20 mouse cellular contexts compared by ENCODE assay signal in genomic region chr11:50258310-50258709, GRCm38 (mm10). TPM values are rescaled to one million over a fixed set of nuclear protein-coding genes. Genes with fewer than 3 reads are reported as not detected.
DNase-seq lines count a peak whose midpoint lies in the region; ATAC-seq and TF ChIP-seq lines count a peak whose summit lies in the region.
"Had no signal": no experiment of that assay in that cellular context is flagged by ENCODE, and none has a peak within 500 bp of the region (broad histone marks: within the 10 kb centered on the region; RNA-seq: fewer than 3 reads in every experiment).

No protein-coding gene starts in this region.

- 86% methylated on average over 7 of the region's 7 CpGs for WGBS in midbrain, embryonic 13.5 days
- 77% methylated on average over 7 of the region's 7 CpGs for WGBS in midbrain, postnatal 0 days

- H3K27ac ChIP-seq in midbrain, embryonic 13.5 days = no peak overlapping the region
- no peak overlapping the region for H3K27ac ChIP-seq in midbrain, postnatal 0 days (ENCODE audit: low read depth, low read length)
- H3K27ac ChIP-seq: embryonic facial prominence, embryonic 15.5 days; gastrocnemius, adult 2 months; heart, embryonic 15.5 days; hindbrain, embryonic 10.5 days; liver, embryonic 12.5 days; neural tube, embryonic 13.5 days had no signal

- H3K36me3 ChIP-seq in midbrain, embryonic 13.5 days = peaks cover 75% of the 10 kb centered on the region
- peaks cover 56% of the 10 kb centered on the region for H3K36me3 ChIP-seq in midbrain, postnatal 0 days (ENCODE audit: insufficient read depth, low read length)

- H3K9me3 ChIP-seq in midbrain, embryonic 13.5 days = no peaks in the 10 kb centered on the region
- H3K9me3 ChIP-seq in midbrain, postnatal 0 days (ENCODE audit: low read length) = no peaks in the 10 kb centered on the region
- H3K9me3 ChIP-seq: embryonic facial prominence, embryonic 15.5 days; heart, embryonic 15.5 days; hindbrain, embryonic 10.5 days; liver, embryonic 12.5 days; neural tube, embryonic 13.5 days had no signal

- H3K27me3 ChIP-seq in midbrain, embryonic 13.5 days = no peaks in the 10 kb centered on the region
- no peaks in the 10 kb centered on the region for H3K27me3 ChIP-seq in midbrain, postnatal 0 days (ENCODE audit: insufficient read depth, low read length)
- H3K27me3 ChIP-seq: embryonic facial prominence, embryonic 15.5 days; heart, embryonic 15.5 days; liver, embryonic 12.5 days; neural tube, embryonic 13.5 days had no signal

- DNase-seq in heart, adult 11 months = peak; percentile 91
- DNase-seq in heart, adult 18-20 months = no peak
- no peak for DNase-seq in midbrain, postnatal 0 days (ENCODE audit: low spot score)
- peak; percentile 78 for DNase-seq in brain, adult 2 months (ENCODE audit: low read depth, low spot score)
- DNase-seq in telencephalon, adult 2 months (ENCODE audit: low read depth, low spot score) = peak; percentile 53
- DNase-seq: cerebellum, adult 2 months; cerebellum, postnatal 36 days; forebrain, postnatal 0 days; gastrocnemius, adult 2 months; kidney, adult 11 months; lung, embryonic 14.5 days; lung, postnatal 36 days; thymus, postnatal 25 days had no signal

- TF ChIP-seq CTCF in midbrain, postnatal 0 days (IDR thresholded peaks at IDR 0.05) = no peak

- H3K4me2 ChIP-seq in midbrain, embryonic 13.5 days (replicated peaks) = no peak overlapping the region
- no peak overlapping the region for H3K4me2 ChIP-seq in midbrain, postnatal 0 days (ENCODE audit: low read depth, low read length, poor library complexity, severe bottlenecking)
- H3K4me2 ChIP-seq: embryonic facial prominence, embryonic 15.5 days; heart, embryonic 15.5 days; liver, embryonic 12.5 days; lung, embryonic 14.5 days; neural tube, embryonic 13.5 days had no signal

- no peak overlapping the region for H3K9ac ChIP-seq in midbrain, embryonic 13.5 days (replicated peaks)
- no peak overlapping the region for H3K9ac ChIP-seq in midbrain, postnatal 0 days (replicated peaks; ENCODE audit: low read length, poor library complexity, severe bottlenecking)
- H3K9ac ChIP-seq: embryonic facial prominence, embryonic 15.5 days; forebrain, postnatal 0 days; heart, embryonic 15.5 days; liver, embryonic 12.5 days; lung, embryonic 14.5 days; neural tube, embryonic 13.5 days had no signal

- 0 out of 2 replicates have a peak, but pooled peaks have one; percentile 27 for ATAC-seq in midbrain, embryonic 13.5 days
- no peak for ATAC-seq in midbrain, postnatal 0 days (ENCODE audit: low FRiP score)
- no peak for ATAC-seq in granulocyte monocyte progenitor cell, adult 5-6 weeks (replicated peaks; ENCODE audit: poor library complexity, severe bottlenecking)
- ATAC-seq: forebrain, postnatal 0 days; liver, embryonic 12.5 days had no signal

- H3K4me1 ChIP-seq in midbrain, embryonic 13.5 days (replicated peaks) = no peaks in the 10 kb centered on the region
- H3K4me1 ChIP-seq in midbrain, postnatal 0 days (ENCODE audit: insufficient read depth, low read length) = no peaks in the 10 kb centered on the region
- H3K4me1 ChIP-seq: neural tube, embryonic 13.5 days had no signal

- no peak overlapping the region for H3K4me3 ChIP-seq in midbrain, embryonic 13.5 days (replicated peaks)
- no peak overlapping the region for H3K4me3 ChIP-seq in midbrain, postnatal 0 days (ENCODE audit: low read depth, low read length)
- H3K4me3 ChIP-seq: embryonic facial prominence, embryonic 15.5 days; gastrocnemius, adult 2 months; heart, embryonic 15.5 days; hindbrain, embryonic 10.5 days; liver, embryonic 12.5 days; neural tube, embryonic 13.5 days had no signal

RNA-seq across cellular contexts. Expression of gene Ltc4s, which starts 19.9 kb away (rescaled TPM):
- 10 to 100 TPM in 1 of 2 experiments, 1 to 10 TPM in 1; 5.9 to 10.2 TPM for total RNA-seq in heart, adult 18-20 months (2021)
- 0.89 and 1.2 TPM in 2 replicates for polyA plus RNA-seq in midbrain, embryonic 13.5 days (2015; fragmentation: Nextera tagmentation; extraction: Ambion mirVana)
- 3.5 and 21.3 TPM in 2 replicates for total RNA-seq in midbrain, postnatal 0 days (2014; rRNA removed)
- 5.3 and 6.0 TPM in 2 replicates for polyA plus RNA-seq in midbrain, postnatal 0 days (2015; fragmentation: Nextera tagmentation; extraction: Ambion mirVana)
- total RNA-seq in granulocyte monocyte progenitor cell, adult 5-6 weeks (2014; fragmentation: Nextera tagmentation) = 1.6 TPM in 1 of 2 replicates, not detected in the other
- total RNA-seq in granulocyte monocyte progenitor cell, adult 5-6 weeks (2017) = not detected in 2 replicates

RNA-seq across cellular contexts. Expression of gene Maml1, which starts 33.8 kb away (rescaled TPM):
- total RNA-seq in heart, adult 18-20 months (2021) = 1 to 10 TPM; 8.8 to 9.6 TPM
- 4.6 and 4.7 TPM in 2 replicates for polyA plus RNA-seq in midbrain, embryonic 13.5 days (2015; fragmentation: Nextera tagmentation; extraction: Ambion mirVana)
- total RNA-seq in midbrain, postnatal 0 days (2014; rRNA removed) = 12.5 and 12.8 TPM in 2 replicates
- 1.5 and 1.6 TPM in 2 replicates for polyA plus RNA-seq in midbrain, postnatal 0 days (2015; fragmentation: Nextera tagmentation; extraction: Ambion mirVana)
- total RNA-seq in granulocyte monocyte progenitor cell, adult 5-6 weeks (2014; fragmentation: Nextera tagmentation) = 11.7 and 13.4 TPM in 2 replicates
- 3.9 and 4.6 TPM in 2 replicates for total RNA-seq in granulocyte monocyte progenitor cell, adult 5-6 weeks (2017)

RNA-seq across cellular contexts. Expression of gene Mgat4b, which starts 47.6 kb away (rescaled TPM):
- total RNA-seq in heart, adult 18-20 months (2021) = 10 to 100 TPM; 70.3 to 79.9 TPM
- 18.0 and 30.1 TPM in 2 replicates for polyA plus RNA-seq in midbrain, embryonic 13.5 days (2015; fragmentation: Nextera tagmentation; extraction: Ambion mirVana)
- total RNA-seq in midbrain, postnatal 0 days (2014; rRNA removed) = 115 and 152 TPM in 2 replicates
- 77.3 and 77.9 TPM in 2 replicates for polyA plus RNA-seq in midbrain, postnatal 0 days (2015; fragmentation: Nextera tagmentation; extraction: Ambion mirVana)
- total RNA-seq in granulocyte monocyte progenitor cell, adult 5-6 weeks (2014; fragmentation: Nextera tagmentation) = 22.7 and 23.9 TPM in 2 replicates
- total RNA-seq in granulocyte monocyte progenitor cell, adult 5-6 weeks (2017) = 11.5 and 14.6 TPM in 2 replicates

RNA-seq across cellular contexts. Expression of gene Sqstm1, which starts 47.7 kb away (rescaled TPM):
- total RNA-seq in heart, adult 18-20 months (2021) = 100 to 1,000 TPM; 367 to 455 TPM
- polyA plus RNA-seq in midbrain, embryonic 13.5 days (2015; fragmentation: Nextera tagmentation; extraction: Ambion mirVana) = 271 and 280 TPM in 2 replicates
- total RNA-seq in midbrain, postnatal 0 days (2014; rRNA removed) = 314 and 335 TPM in 2 replicates
- polyA plus RNA-seq in midbrain, postnatal 0 days (2015; fragmentation: Nextera tagmentation; extraction: Ambion mirVana) = 455 and 484 TPM in 2 replicates
- total RNA-seq in granulocyte monocyte progenitor cell, adult 5-6 weeks (2014; fragmentation: Nextera tagmentation) = 89.7 and 92.6 TPM in 2 replicates
- total RNA-seq in granulocyte monocyte progenitor cell, adult 5-6 weeks (2017) = 131 and 165 TPM in 2 replicates

Comparison
In these comparisons a context has a peak if more than half of its experiments do, and no peak if none do; other contexts are left out.
1. DNase-seq: peak in heart, adult 11 months (single experiment), brain, adult 2 months (single experiment) and telencephalon, adult 2 months (single experiment); none in heart, adult 18-20 months (0 of 2) and midbrain, postnatal 0 days (single experiment).